Mouse (Mus musculus) myocyte (in vitro differentiated cells): ENCODE results near the gene Tuba3b. TPM values are rescaled to one million over a fixed set of nuclear protein-coding genes. Genes with fewer than 3 reads are reported as not detected.

Experiments
- H3K27me3 ChIP-seq: one replicate; pipeline ENCODE4 v1.6.1; 2011; ENCODE audit not compliant: control insufficient read depth, insufficient read depth, insufficient read length
- H3K36me3 ChIP-seq: one replicate; pipeline ENCODE4 v1.6.1; 2011; ENCODE audit not compliant: control insufficient read depth, insufficient read depth
- H3K4me2 ChIP-seq: one replicate; pipeline ENCODE4 v1.6.1; 2011; ENCODE audit warnings: low read depth, control low read depth
- H3K4me3 ChIP-seq: one replicate; pipeline ENCODE4 v1.5.1; 2011; ENCODE audit warnings: mild to moderate bottlenecking, control low read depth, moderate library complexity
- H3K79me2 ChIP-seq: one replicate; pipeline ENCODE4 v1.6.1; 2011; ENCODE audit not compliant: control insufficient read depth, insufficient read depth
- H3ac ChIP-seq: one replicate; pipeline ENCODE4 v1.6.1; 2011; ENCODE audit not compliant: control insufficient read depth, insufficient read length
- CEBPB ChIP-seq: IDR thresholded peaks from 2 replicates; pipeline ENCODE4 v1.6.1; 2011; ENCODE audit warnings: mild to moderate bottlenecking, moderate library complexity; ENCODE audit not compliant: poor library complexity, insufficient read depth, severe bottlenecking
- E2F4 ChIP-seq: IDR thresholded peaks from one replicate; pipeline ENCODE4 v1.6.1; 2011; ENCODE audit warnings: mild to moderate bottlenecking, control low read depth, moderate library complexity; ENCODE audit not compliant: insufficient read depth
- MAX ChIP-seq: IDR thresholded peaks from one replicate; pipeline ENCODE4 v1.6.1; 2011; ENCODE audit warnings: low read depth, mild to moderate bottlenecking, control low read depth
- MYOD1 ChIP-seq, 3 experiments: IDR thresholded peaks; one replicate each; pipeline ENCODE4 v1.6.1; 2011; ENCODE audit warnings: control low read depth in 2 of 3, low read depth in 2 of 3, mild to moderate bottlenecking in 2 of 3, moderate library complexity in 1 of 3; ENCODE audit not compliant: insufficient read length in 2 of 3, control insufficient read depth in 1 of 3
- MYOG ChIP-seq, 3 experiments: IDR thresholded peaks; one replicate each; pipeline ENCODE4 v1.6.1; 2011; ENCODE audit warnings: control low read depth in 2 of 3, low read depth in 2 of 3, mild to moderate bottlenecking in 2 of 3; ENCODE audit not compliant: insufficient read length in 2 of 3, control insufficient read depth in 1 of 3, insufficient read depth in 1 of 3
- POLR2A ChIP-seq: IDR thresholded peaks from one replicate; pipeline ENCODE4 v1.6.1; 2011; ENCODE audit warnings: low read depth, mild to moderate bottlenecking, control low read depth, moderate library complexity; ENCODE audit not compliant: insufficient read length
- POLR2AphosphoS2 ChIP-seq: IDR thresholded peaks from one replicate; pipeline ENCODE4 v1.6.1; 2011; ENCODE audit warnings: low read depth, control low read depth; ENCODE audit not compliant: insufficient read length
- REST ChIP-seq: IDR thresholded peaks from one replicate; pipeline ENCODE4 v1.6.1; 2011; ENCODE audit warnings: mild to moderate bottlenecking, control low read depth, moderate library complexity; ENCODE audit not compliant: insufficient read depth, insufficient read length
- SRF ChIP-seq: IDR thresholded peaks from one replicate; pipeline ENCODE4 v1.6.1; 2011; ENCODE audit warnings: low read depth; ENCODE audit not compliant: control insufficient read depth, insufficient read length
- TCF12 ChIP-seq: IDR thresholded peaks from one replicate; pipeline ENCODE4 v1.6.1; 2011; ENCODE audit warnings: mild to moderate bottlenecking, control low read depth; ENCODE audit not compliant: poor library complexity, insufficient read depth, severe bottlenecking
- TCF3 ChIP-seq: IDR thresholded peaks from one replicate; pipeline ENCODE4 v1.6.1; 2011; ENCODE audit warnings: low read depth, control low read depth; ENCODE audit not compliant: insufficient read length
- USF1 ChIP-seq: IDR thresholded peaks from one replicate; pipeline ENCODE4 v1.6.1; 2011; ENCODE audit warnings: low read depth, mild to moderate bottlenecking, control low read depth, moderate library complexity
- polyA plus RNA-seq: library from polyadenylated mRNA; unstranded; fragments of >200 nt; fragmentation: generic; extraction: Trizol; gene quantifications from one replicate; pipeline ENCODE4 v1.2.1, GENCODE M21; 2012; ENCODE audit warnings: missing spikeins

Tuba3b gene
- polyA plus RNA-seq, 1 experiment: not detected

GRCm38 (mm10) chr6:145585052-145585973 is 30.2 kb upstream of the Tuba3b start:
- Histone ChIP-seq H3K36me3 (no peaks in the 10 kb centered on the region), H3K27me3 (no peaks in the 10 kb centered on the region), H3K4me3 (no peak overlapping the region), H3ac (no peak overlapping the region), H3K79me2 (no peaks in the 10 kb centered on the region), H3K4me2 (no peak overlapping the region)
- TF ChIP-seq TCF3: no peak
- no peak for TF ChIP-seq CEBPB
- no peak for TF ChIP-seq MAX
- TF ChIP-seq MYOG (IDR thresholded peaks at IDR 0.05; ENCODE audit: control insufficient read depth in 1 of 3, insufficient read depth in 1 of 3, insufficient read length in 2 of 3, low read depth in 2 of 3): no peak
- no peak for TF ChIP-seq REST
- TF ChIP-seq SRF: no peak
- TF ChIP-seq POLR2AphosphoS2: no peak
- no peak for TF ChIP-seq POLR2A
- no peak for TF ChIP-seq TCF12
- no peak for TF ChIP-seq USF1
- TF ChIP-seq MYOD1 (IDR thresholded peaks at IDR 0.05; ENCODE audit: control insufficient read depth in 1 of 3, insufficient read length in 2 of 3, low read depth in 2 of 3): no peak
- no peak for TF ChIP-seq E2F4

- TF ChIP-seq MYOG (IDR thresholded peaks at IDR 0.05; ENCODE audit: control insufficient read depth in 1 of 3, insufficient read depth in 1 of 3, insufficient read length in 2 of 3, low read depth in 2 of 3) (no peak), REST (no peak), E2F4 (no peak), TCF12 (no peak), POLR2A (no peak), MYOD1 (IDR thresholded peaks at IDR 0.05; ENCODE audit: control insufficient read depth in 1 of 3, insufficient read length in 2 of 3, low read depth in 2 of 3) (no peak), MAX (no peak), USF1 (no peak), SRF (no peak), TCF3 (no peak), CEBPB (no peak), POLR2AphosphoS2 (no peak)
- no peak overlapping the region for H3ac ChIP-seq
Observed at GRCm38 (mm10) chr6:145590501-145591293, 24.9 kb upstream of the Tuba3b start.

GRCm38 (mm10) chr6:145591578-145591977 is 24.0 kb upstream of the Tuba3b start:
- Histone ChIP-seq H3K27me3 (no peaks in the 10 kb centered on the region), H3K4me3 (no peak overlapping the region), H3K79me2 (no peaks in the 10 kb centered on the region), H3K4me2 (no peak overlapping the region), H3ac (no peak overlapping the region), H3K36me3 (no peaks in the 10 kb centered on the region)
- TF ChIP-seq E2F4 (no peak), REST (no peak), MAX (no peak), TCF3 (no peak), MYOD1 (IDR thresholded peaks at IDR 0.05; ENCODE audit: control insufficient read depth in 1 of 3, insufficient read length in 2 of 3, low read depth in 2 of 3) (no peak), MYOG (IDR thresholded peaks at IDR 0.05; ENCODE audit: control insufficient read depth in 1 of 3, insufficient read depth in 1 of 3, insufficient read length in 2 of 3, low read depth in 2 of 3) (no peak), USF1 (no peak), TCF12 (no peak), POLR2A (no peak), SRF (no peak)

More at GRCm38 (mm10) chr6:145590501-145591293, 24.9 kb upstream of the Tuba3b start:
- H3K36me3 ChIP-seq: no peaks in the 10 kb centered on the region
- no peak overlapping the region for H3K4me3 ChIP-seq
- no peaks in the 10 kb centered on the region for H3K27me3 ChIP-seq
- H3K79me2 ChIP-seq: no peaks in the 10 kb centered on the region
- H3K4me2 ChIP-seq: no peak overlapping the region

GRCm38 (mm10) chr6:145592036-145592435 is 23.5 kb upstream of the Tuba3b start:
- H3K4me3 ChIP-seq: no peak overlapping the region
- H3K27me3 ChIP-seq: no peaks in the 10 kb centered on the region
- TF ChIP-seq POLR2A (no peak), MYOG (IDR thresholded peaks at IDR 0.05; ENCODE audit: control insufficient read depth in 1 of 3, insufficient read depth in 1 of 3, insufficient read length in 2 of 3, low read depth in 2 of 3) (no peak), POLR2AphosphoS2 (no peak), CEBPB (no peak), SRF (no peak), TCF3 (no peak), E2F4 (no peak), TCF12 (no peak), USF1 (no peak), MYOD1 (IDR thresholded peaks at IDR 0.05; ENCODE audit: control insufficient read depth in 1 of 3, insufficient read length in 2 of 3, low read depth in 2 of 3) (no peak), MAX (no peak), REST (no peak)
- no peak overlapping the region for H3ac ChIP-seq
- H3K36me3 ChIP-seq: no peaks in the 10 kb centered on the region
- H3K79me2 ChIP-seq: no peaks in the 10 kb centered on the region
- H3K4me2 ChIP-seq: no peak overlapping the region
